Mouse (Mus musculus) hindbrain, embryonic 12.5 days (tissue): ENCODE results near the gene Gm28308. TPM values are rescaled to one million over a fixed set of nuclear protein-coding genes. Genes with fewer than 3 reads are reported as not detected.

Experiments used
- ATAC-seq: fragments of 200-750 bp; cut with Nextera tagmentation; 2 replicates; pipeline ENCODE4 v1.8.0; 2017; ENCODE audit warnings: moderate TSS enrichment; ENCODE audit not compliant: low FRiP score
- H3K27ac ChIP-seq: fragments of 300-500 bp; sonication (generic); 2 replicates; pipeline ENCODE4 v1.5.1; 2016; ENCODE audit warnings: mild to moderate bottlenecking
- H3K27me3 ChIP-seq: fragments of 300-500 bp; sonication (generic); 2 replicates; pipeline ENCODE4 v1.6.1; 2016; ENCODE audit warnings: mild to moderate bottlenecking
- H3K36me3 ChIP-seq: fragments of 300-500 bp; sonication (generic); 2 replicates; pipeline ENCODE4 v1.6.1; 2016; ENCODE audit warnings: mild to moderate bottlenecking
- H3K4me1 ChIP-seq: fragments of 300-500 bp; sonication (generic); 2 replicates; pipeline ENCODE4 v1.6.1; 2016
- H3K4me2 ChIP-seq: fragments of 300-500 bp; sonication (generic); replicated peaks from 2 replicates; pipeline ENCODE4 v1.6.1; 2016; ENCODE audit warnings: mild to moderate bottlenecking
- H3K4me3 ChIP-seq: fragments of 300-500 bp; sonication (generic); 2 replicates; pipeline ENCODE4 v1.5.1; 2016; ENCODE audit warnings: mild to moderate bottlenecking
- H3K9ac ChIP-seq: fragments of 300-500 bp; sonication (generic); 2 replicates; pipeline ENCODE4 v1.6.1; 2016; ENCODE audit warnings: mild to moderate bottlenecking, moderate library complexity
- H3K9me3 ChIP-seq: fragments of 300-500 bp; sonication (generic); replicated peaks from 2 replicates; pipeline ENCODE4 v1.6.1; 2016; ENCODE audit warnings: mild to moderate bottlenecking
- WGBS: fragments of 180-500 bp; shearing (Covaris S2); methylation state at CpG from one replicate; pipeline ENCODE4 v1.1.7; 2016; 5-methylcytosine and 5-hydroxymethylcytosine counted together
- polyA plus RNA-seq: library from polyadenylated mRNA; unstranded; fragments of >200 nt; fragmentation: Nextera tagmentation; extraction: Ambion mirVana; gene quantifications from 2 replicates; pipeline ENCODE4 v1.2.1, GENCODE M21; 2016

Gene Gm28308
- polyA plus RNA-seq, 1 experiment from 2014 or later, result not detected

DNA sequence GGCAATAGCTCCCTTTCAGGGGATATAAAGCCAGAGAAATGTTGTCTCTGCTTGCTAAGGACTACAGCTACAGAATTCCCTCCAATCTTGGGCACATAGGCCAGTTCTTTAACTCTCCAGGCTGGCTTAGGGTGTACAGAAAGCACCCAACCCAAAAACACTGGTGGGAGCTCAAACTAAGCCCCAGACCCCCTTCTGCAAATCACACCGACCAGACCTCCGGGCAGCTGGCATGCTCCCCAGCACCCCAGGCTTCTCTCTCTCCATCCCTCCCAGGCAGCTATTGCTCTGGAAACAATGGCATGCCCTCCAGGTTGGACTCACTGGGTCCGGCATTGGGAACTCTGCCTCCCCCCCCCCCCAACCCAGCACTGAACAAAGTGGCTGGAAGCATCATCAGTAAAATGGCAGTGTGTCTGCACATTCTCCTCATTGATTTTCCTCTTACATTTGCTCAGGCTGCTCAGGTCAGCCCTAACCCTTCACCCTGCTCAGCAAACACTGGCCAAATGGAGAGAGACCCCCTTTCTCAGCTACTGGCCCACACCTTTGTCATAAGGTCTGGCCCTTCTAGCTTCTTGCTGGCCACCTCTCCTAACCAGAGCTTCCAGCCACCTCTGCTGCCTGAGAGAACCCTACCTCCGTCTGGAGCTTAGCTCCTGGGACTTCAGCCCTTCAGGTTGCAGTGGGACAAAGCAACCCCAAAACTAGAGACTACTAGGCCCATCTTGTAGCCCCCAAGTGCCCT lies 34.0 kb downstream of the Gm28308 start:
- H3K9me3 ChIP-seq, result no peaks in the 10 kb centered on the region
- H3K4me1 ChIP-seq, result peaks cover 6% of the 10 kb centered on the region; the same call in 1 of the 2 replicates
- H3K9ac ChIP-seq, result peak overlapping the region; percentile 89
- H3K27me3 ChIP-seq, result peaks cover 96% of the 10 kb centered on the region
- ATAC-seq, result no peak
- peak overlapping the region; percentile 98 for H3K27ac ChIP-seq
- peak overlapping the region; percentile 88 for H3K4me2 ChIP-seq
- WGBS, result 1% methylated on average over 4 of the region's 4 CpGs
- H3K4me3 ChIP-seq, result peak overlapping the region; percentile 55
- H3K36me3 ChIP-seq, result no peaks in the 10 kb centered on the region

DNA sequence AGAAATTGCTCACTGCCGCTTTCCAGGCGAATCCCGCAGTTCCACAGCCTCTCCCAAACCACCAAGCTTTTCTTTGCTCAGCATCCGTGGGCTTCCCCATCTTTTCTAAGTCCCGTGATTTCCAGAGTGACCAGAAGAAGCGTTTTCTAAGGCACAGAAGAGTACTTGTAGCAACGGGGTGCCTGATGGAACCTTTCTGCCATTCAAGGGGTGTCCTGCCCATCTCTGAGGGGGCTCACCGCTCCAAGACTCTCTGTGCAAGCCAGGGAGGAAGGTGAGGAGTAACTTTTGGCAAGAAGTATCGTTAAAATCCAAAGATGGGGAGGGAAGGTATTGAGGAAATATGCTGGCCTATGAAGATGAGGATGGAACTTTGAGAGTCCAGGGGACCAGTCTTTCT lies 35.3 kb downstream of the Gm28308 start:
- Histone ChIP-seq H3K9me3 (no peaks in the 10 kb centered on the region), H3K4me2 (peak overlapping the region; percentile 88), H3K27me3 (peaks cover 95% of the 10 kb centered on the region), H3K9ac (peak overlapping the region; percentile 89), H3K36me3 (no peaks in the 10 kb centered on the region), H3K4me3 (peak overlapping the region; percentile 55), H3K4me1 (peaks cover 4% of the 10 kb centered on the region; the same call in 1 of the 2 replicates), H3K27ac (peak overlapping the region; percentile 98)
- ATAC-seq, result no peak
- 1% methylated on average over 9 of the region's 9 CpGs for WGBS

DNA sequence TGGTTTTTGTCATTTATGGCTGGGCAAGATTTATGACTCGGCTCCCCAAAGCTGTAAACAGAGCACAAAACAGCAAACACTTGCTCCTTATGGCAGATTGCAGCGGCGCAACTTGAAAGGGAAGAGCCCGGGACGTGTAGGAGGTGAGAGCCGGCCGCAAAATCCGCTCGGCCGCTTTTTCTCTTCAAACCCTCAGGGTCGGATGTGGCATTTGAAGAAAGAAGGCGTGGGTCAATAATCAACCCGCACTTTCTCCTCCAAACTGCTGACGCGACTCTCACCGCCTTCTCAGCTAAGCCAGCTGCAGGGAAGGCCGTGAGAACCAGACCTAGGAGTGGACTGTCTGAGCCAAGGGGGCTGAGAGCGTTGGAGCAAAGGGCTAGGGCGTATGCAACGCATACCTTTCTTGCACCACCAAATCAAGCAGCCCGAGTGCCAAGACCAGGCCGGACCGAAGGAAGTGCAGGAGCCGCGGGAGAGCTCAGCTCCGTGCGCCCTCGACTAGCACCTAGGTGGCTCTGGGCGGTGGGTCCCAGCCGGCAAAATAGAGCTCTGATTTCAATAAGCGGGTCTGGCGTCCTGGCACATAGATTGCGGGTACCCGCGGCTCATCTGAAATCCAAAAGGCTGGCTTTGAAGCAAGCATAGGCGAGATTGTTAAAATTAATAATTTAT lies 35.9 kb downstream of the Gm28308 start, which contains the start of gene 5730596B20Rik:
TSS of gene 5730596B20Rik (plus strand) at position 438 of the 675 bp plus-strand sequence.
- ATAC-seq, result no peak
- H3K4me3 ChIP-seq, result peak within 1 kb of the TSS; percentile 55
- H3K4me1 ChIP-seq, result peaks cover 7% of the 10 kb centered on the region; the same call in 1 of the 2 replicates
- no peaks in the 10 kb centered on the region for H3K9me3 ChIP-seq
- H3K27me3 ChIP-seq, result peaks cover 95% of the 10 kb centered on the region
- peak within 1 kb of the TSS; percentile 89 for H3K9ac ChIP-seq
- H3K27ac ChIP-seq, result peak within 1 kb of the TSS; percentile 98
- no peaks in the 10 kb centered on the region for H3K36me3 ChIP-seq
- peak within 1 kb of the TSS; percentile 88 for H3K4me2 ChIP-seq
- whole genome bisulfite sequencing, result under 1% methylated on average over 36 of the region's 36 CpGs

DNA sequence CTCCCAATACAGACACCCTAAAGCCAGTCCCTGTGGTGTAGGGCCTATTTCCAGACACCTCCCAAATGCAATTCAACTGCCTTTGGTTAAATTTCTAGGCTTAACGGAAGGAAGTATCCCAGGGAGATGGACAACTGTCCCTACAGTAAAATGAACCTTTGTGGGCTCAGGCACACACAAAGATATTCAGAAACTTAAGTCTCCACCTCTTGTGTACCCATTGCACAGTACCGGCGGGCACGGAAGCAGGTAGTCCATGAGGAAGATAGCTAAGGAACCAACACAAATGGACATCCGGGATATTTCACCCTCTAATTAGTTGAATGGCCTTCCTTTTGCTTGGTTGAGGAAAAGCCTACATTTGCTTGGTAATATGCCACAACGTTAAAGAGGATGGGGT lies 36.7 kb downstream of the Gm28308 start:
- peaks cover 95% of the 10 kb centered on the region for H3K27me3 ChIP-seq
- H3K36me3 ChIP-seq, result no peaks in the 10 kb centered on the region
- 0 out of 2 replicates have a peak, but pooled peaks have one; percentile 0 for ATAC-seq
- peak overlapping the region; percentile 88 for H3K4me2 ChIP-seq
- H3K9ac ChIP-seq, result peak overlapping the region; percentile 89
- no peaks in the 10 kb centered on the region for H3K9me3 ChIP-seq
- H3K27ac ChIP-seq, result peak overlapping the region; percentile 98
- 3% methylated on average over 6 of the region's 6 CpGs for WGBS
- peak overlapping the region; percentile 55 for H3K4me3 ChIP-seq
- H3K4me1 ChIP-seq, result peaks cover 12% of the 10 kb centered on the region

DNA sequence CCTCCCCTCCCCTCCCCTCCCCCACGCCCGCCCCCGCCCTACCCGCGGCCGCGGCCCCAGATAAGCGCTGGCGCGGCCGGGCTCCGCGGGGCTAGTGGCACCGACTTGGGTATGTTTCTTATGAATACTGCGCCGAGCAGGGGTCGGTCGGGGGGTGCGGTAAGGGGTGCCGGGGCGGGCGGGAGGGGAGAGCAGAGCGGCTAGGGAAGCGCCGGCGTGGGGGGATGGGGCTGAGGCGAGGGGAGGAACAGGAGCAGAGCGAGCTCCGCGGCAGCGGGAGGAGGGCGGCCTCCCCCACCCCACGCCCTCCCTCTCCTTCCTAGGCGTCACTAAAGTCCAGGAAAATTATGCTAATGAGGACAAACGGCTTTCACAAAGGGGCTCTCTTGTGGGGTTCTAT lies 37.3 kb downstream of the Gm28308 start:
- peak overlapping the region; percentile 55 for H3K4me3 ChIP-seq
- ATAC-seq, result peak; percentile 47
- peak overlapping the region; percentile 89 for H3K9ac ChIP-seq
- peaks cover 95% of the 10 kb centered on the region for H3K27me3 ChIP-seq
- H3K9me3 ChIP-seq, result no peaks in the 10 kb centered on the region
- H3K27ac ChIP-seq, result peak overlapping the region; percentile 98
- peaks cover 17% of the 10 kb centered on the region for H3K4me1 ChIP-seq
- WGBS, result 4% methylated on average over 10 of the region's 35 CpGs
- peak overlapping the region; percentile 88 for H3K4me2 ChIP-seq
- H3K36me3 ChIP-seq, result no peaks in the 10 kb centered on the region

DNA sequence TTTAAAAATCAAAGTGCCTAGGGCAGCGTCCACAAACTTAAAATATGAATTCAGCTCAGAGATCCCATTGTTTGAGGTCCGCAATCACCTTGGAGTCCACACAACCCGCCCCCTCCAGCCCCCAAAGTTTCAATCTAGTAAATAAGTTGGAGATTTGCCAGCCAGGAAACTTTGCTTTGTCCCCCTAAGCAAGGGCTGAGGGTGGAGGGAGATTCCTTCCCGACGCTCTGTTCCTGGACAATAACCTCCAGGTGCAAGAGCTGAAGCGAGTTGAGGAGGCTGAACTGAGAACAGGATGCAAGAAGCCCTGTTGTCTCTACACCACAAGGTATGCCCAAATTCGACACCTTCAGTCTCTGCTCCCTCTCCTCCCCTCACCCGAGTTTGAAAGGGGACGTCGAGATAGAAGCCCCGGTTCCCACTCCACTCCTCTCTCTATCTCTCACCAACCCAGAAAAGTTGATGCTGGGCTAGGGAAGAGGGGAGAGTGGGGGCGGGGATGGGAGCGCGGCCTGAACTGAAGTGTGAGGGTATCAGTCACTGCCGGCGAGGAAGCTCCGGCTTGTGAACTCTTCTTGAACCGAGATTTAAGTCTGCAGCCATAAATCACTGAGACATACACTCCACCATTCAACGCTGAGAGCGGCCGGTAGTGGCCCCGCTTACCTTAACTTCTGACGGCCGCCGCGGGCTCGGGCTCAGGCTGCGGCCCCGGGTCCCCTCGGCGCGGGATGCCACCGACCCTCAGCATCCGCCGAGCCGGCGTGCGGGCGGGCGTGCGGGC lies 38.0 kb downstream of the Gm28308 start:
- Histone ChIP-seq H3K4me2 (peak overlapping the region; percentile 88), H3K9ac (peak overlapping the region; percentile 89), H3K36me3 (no peaks in the 10 kb centered on the region), H3K27ac (peak overlapping the region; percentile 98), H3K9me3 (no peaks in the 10 kb centered on the region), H3K4me3 (peak overlapping the region; percentile 55), H3K4me1 (peaks cover 24% of the 10 kb centered on the region), H3K27me3 (peaks cover 95% of the 10 kb centered on the region)
- ATAC-seq, result peak; percentile 39
- WGBS, result under 1% methylated on average over 41 of the region's 41 CpGs

DNA sequence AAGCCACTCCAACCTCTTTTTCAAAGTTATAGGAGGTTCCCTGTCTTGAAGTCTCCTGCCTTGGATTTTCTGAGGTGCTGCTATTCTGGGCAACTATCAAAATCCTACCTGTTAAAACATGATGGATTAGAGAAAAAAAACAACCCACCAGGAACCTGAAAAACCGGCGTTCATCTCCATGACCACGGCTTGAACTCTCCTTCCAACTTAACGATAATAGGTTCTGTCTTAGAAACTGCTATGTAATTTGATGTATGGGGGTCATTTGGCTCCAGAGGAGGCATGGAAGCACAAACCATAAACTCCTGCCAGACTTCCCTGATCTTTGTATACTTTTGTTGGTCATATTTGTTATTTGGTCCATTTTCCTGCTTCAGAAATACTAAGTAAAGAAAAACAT lies 39.5 kb downstream of the Gm28308 start:
- H3K9me3 ChIP-seq, result no peaks in the 10 kb centered on the region
- H3K36me3 ChIP-seq, result no peaks in the 10 kb centered on the region
- H3K4me1 ChIP-seq, result peaks cover 27% of the 10 kb centered on the region
- no peak for ATAC-seq
- H3K9ac ChIP-seq, result peak overlapping the region; percentile 97
- WGBS, result 7% methylated on average over 4 of the region's 4 CpGs
- peak overlapping the region; percentile 99 for H3K27ac ChIP-seq
- peak overlapping the region; percentile 88 for H3K4me2 ChIP-seq
- H3K4me3 ChIP-seq, result peak overlapping the region; percentile 66
- H3K27me3 ChIP-seq, result peaks cover 87% of the 10 kb centered on the region

DNA sequence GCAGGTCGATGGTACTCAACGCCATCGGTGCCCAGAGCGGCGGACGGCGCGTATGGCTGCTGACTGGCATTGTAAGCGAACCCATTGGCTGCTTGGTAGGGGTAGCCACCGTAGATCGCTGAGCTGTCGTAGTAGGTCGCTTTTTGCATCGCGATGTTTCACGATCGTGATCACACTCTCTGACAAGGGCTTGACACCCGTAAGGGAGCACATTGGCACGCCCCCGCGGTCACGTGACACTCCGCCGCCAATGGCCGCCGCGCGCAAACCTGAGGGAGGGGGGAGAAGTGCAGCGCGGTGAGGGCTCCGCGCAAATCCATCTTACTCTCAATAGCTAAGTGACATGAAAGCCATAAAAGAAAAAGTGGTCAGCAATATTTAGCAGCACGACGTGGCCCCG lies 40.6 kb downstream of the Gm28308 start:
- ATAC-seq, result peak; percentile 80
- Histone ChIP-seq H3K27ac (peak overlapping the region; percentile 99), H3K27me3 (peaks cover 82% of the 10 kb centered on the region), H3K36me3 (no peaks in the 10 kb centered on the region), H3K9ac (peak overlapping the region; percentile 97), H3K4me2 (peak overlapping the region; percentile 88), H3K4me1 (peaks cover 27% of the 10 kb centered on the region), H3K4me3 (peak overlapping the region; percentile 66), H3K9me3 (no peaks in the 10 kb centered on the region)
- under 1% methylated on average over 35 of the region's 35 CpGs for WGBS

DNA sequence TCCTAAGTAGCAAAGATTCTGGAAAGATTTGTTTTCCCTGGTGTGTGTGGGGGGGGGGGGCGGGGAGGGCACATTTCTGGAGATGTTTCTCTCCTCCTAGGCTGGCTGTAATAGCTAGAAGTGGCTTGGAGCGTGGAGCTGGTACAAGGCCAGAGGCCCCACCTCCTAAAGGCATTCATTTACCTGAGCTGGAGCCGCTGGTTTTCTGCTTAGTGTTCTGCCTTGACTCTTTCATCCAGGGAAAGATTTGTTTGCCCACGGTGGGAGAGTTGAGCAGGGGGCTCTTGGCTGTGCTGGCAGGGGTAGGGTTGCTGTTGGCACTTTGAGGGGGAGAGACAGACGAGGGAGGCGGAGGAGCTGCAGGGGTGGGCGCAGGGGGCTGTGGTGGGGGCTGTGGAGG lies 41.2 kb downstream of the Gm28308 start:
- peak overlapping the region; percentile 88 for H3K4me2 ChIP-seq

DNA sequence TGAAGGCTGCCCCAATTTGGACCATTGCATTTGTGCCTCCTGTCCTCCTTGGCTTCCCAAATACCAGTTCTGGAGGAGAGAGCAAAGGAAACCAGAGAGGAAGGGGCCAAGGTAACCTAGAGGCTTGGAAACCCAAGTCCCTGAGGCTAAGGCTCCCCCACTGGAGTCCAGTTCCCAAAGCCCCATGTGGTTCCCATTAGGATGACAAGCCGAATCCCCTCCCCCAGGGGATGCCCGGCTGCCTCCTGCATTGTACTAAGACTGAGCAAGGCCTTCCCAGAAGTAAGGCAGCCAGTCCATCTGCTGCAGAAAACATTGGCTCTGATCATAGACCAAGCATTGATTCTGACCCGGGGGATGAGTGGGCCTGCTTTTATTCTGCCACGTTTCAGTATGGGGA lies 41.8 kb downstream of the Gm28308 start:
- Histone ChIP-seq H3K4me1 (peaks cover 27% of the 10 kb centered on the region), H3K27me3 (peaks cover 75% of the 10 kb centered on the region), H3K9ac (peak overlapping the region; percentile 97), H3K4me2 (peak overlapping the region; percentile 88), H3K9me3 (no peaks in the 10 kb centered on the region), H3K27ac (peak overlapping the region; percentile 99), H3K4me3 (peak overlapping the region; percentile 66), H3K36me3 (no peaks in the 10 kb centered on the region)
- ATAC-seq, result no peak
- WGBS, result 3% methylated on average over 4 of the region's 4 CpGs

More for the DNA sequence above, 41.2 kb downstream of the Gm28308 start:
- WGBS, result 6% methylated on average over 7 of the region's 7 CpGs
- Histone ChIP-seq H3K36me3 (no peaks in the 10 kb centered on the region), H3K9ac (peak overlapping the region; percentile 97), H3K9me3 (no peaks in the 10 kb centered on the region), H3K4me1 (peaks cover 27% of the 10 kb centered on the region), H3K4me3 (peak overlapping the region; percentile 66), H3K27ac (peak overlapping the region; percentile 99), H3K27me3 (peaks cover 81% of the 10 kb centered on the region)
- peak; percentile 2; the same call in 1 of the 2 replicates for ATAC-seq

DNA sequence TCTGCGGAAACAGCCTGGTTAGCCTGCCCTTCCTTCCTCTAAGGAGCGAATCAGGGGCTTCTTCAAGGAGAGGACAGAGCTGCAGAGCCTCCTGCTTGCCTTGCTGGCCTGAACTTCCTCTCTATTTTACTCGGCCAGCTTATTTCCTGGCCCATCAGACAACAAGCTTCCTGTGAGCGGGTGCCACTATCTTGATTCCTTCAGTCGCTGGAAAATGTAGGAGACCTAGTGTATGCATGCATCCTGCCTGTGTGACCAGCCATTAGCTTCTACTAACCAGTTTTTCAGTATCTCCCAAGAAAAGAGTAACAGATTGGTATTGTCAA lies 42.3 kb downstream of the Gm28308 start:
- peak overlapping the region; percentile 97 for H3K9ac ChIP-seq

More for the DNA sequence above, 42.3 kb downstream of the Gm28308 start:
- peak overlapping the region; percentile 99 for H3K27ac ChIP-seq
- 10% methylated on average over 5 of the region's 5 CpGs for WGBS
- H3K9me3 ChIP-seq, result no peaks in the 10 kb centered on the region
- H3K4me3 ChIP-seq, result peak overlapping the region; percentile 66
- no peak for ATAC-seq
- H3K4me2 ChIP-seq, result peak overlapping the region; percentile 88
- H3K4me1 ChIP-seq, result peaks cover 27% of the 10 kb centered on the region
- H3K27me3 ChIP-seq, result peaks cover 72% of the 10 kb centered on the region
- no peaks in the 10 kb centered on the region for H3K36me3 ChIP-seq
